In the genomic region with DNA sequence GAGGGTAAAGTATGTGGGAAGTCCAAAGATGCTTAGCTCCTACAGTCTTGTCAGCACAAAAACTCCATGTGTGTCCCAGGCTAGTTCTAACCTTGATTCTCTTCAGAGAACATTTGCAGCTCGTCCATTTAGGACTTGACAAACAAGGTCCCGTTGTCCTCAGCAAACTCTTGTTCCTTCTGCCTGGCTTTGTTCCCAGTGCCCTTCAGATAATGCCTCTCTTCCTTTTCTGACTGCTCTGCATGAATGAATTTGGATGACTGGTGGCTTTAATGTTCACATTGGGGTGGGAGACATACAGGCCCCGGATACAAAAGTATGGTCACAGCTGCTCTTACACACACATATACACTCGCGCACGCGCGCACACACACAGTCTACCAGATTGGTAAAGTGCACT, we compare ENCODE assay signal across 14 mouse cellular contexts. TPM values are rescaled to one million over a fixed set of nuclear protein-coding genes. Genes with fewer than 3 reads are reported as not detected.
DNase-seq lines count a peak whose midpoint lies in the region; ATAC-seq and TF ChIP-seq lines count a peak whose summit lies in the region.
"Had no signal": no experiment of that assay in that cellular context is flagged by ENCODE, and none has a peak within 500 bp of the region (broad histone marks: within the 10 kb centered on the region; RNA-seq: fewer than 3 reads in every experiment).

No protein-coding gene starts in this region.

- no peak overlapping the region for H3K4me2 ChIP-seq in lung, embryonic 14.5 days
- H3K4me2 ChIP-seq in heart, embryonic 14.5 days (ENCODE audit: low read length), result no peak overlapping the region
- H3K4me2 ChIP-seq: limb, embryonic 13.5 days had no signal

- DNase-seq in heart, adult 8-10 months (ENCODE audit: low spot score), result peak; percentile 64
- no peak for DNase-seq in heart, postnatal 25 days (ENCODE audit: low spot score)
- peak; percentile 52 for DNase-seq in lung, embryonic 14.5 days
- no peak for DNase-seq in lung, postnatal 10 days
- DNase-seq in adrenal gland, adult 2 months, result peak; percentile 84
- DNase-seq in layer of hippocampus, postnatal 14 days (ENCODE audit: low spot score in 2 of 2), result no peak
- DNase-seq in layer of hippocampus, adult 2 months (ENCODE audit: low spot score in 2 of 2), result no peak
- DNase-seq: B cell, adult 2 months; cerebellum, postnatal 14 days; gastrocnemius, adult 2 months; right cerebral cortex, postnatal 4 days had no signal

- 72% methylated on average over 8 of the region's 8 CpGs for WGBS in lung, embryonic 14.5 days
- 63% methylated on average over 8 of the region's 8 CpGs for WGBS in heart, embryonic 14.5 days

- TF ChIP-seq CTCF in lung, embryonic 14.5 days (IDR thresholded peaks at IDR 0.05; ENCODE audit: low read depth), result no peak
- no peak for TF ChIP-seq CTCF in layer of hippocampus, adult 2 months (conservative IDR thresholded peaks at IDR 0.05)

- no peaks in the 10 kb centered on the region for H3K27me3 ChIP-seq in lung, embryonic 14.5 days (ENCODE audit: insufficient read depth, low read length)
- no peaks in the 10 kb centered on the region for H3K27me3 ChIP-seq in heart, embryonic 14.5 days (ENCODE audit: control insufficient read depth, insufficient read depth, low read length)
- H3K27me3 ChIP-seq: limb, embryonic 13.5 days had no signal

- H3K9ac ChIP-seq in lung, embryonic 14.5 days, result no peak overlapping the region
- H3K9ac ChIP-seq in heart, embryonic 14.5 days (ENCODE audit: low read length), result no peak overlapping the region
- H3K9ac ChIP-seq: limb, embryonic 13.5 days had no signal

- peaks cover 2% of the 10 kb centered on the region; the same call in 1 of the 2 replicates for H3K4me1 ChIP-seq in lung, embryonic 14.5 days (ENCODE audit: insufficient read depth)
- H3K4me1 ChIP-seq in heart, embryonic 14.5 days (ENCODE audit: control insufficient read depth in 2 of 2, insufficient read depth in 2 of 2, low read length in 2 of 2), result peaks cover 9 to 18% of the 10 kb centered on the region in 2 experiments; a peak in 3 of 4 replicates
- H3K4me1 ChIP-seq: limb, embryonic 13.5 days had no signal

- ATAC-seq in lung, embryonic 14.5 days (ENCODE audit: insufficient read depth), result no peak
- ATAC-seq in heart, embryonic 14.5 days (ENCODE audit: insufficient number of reproducible peaks, insufficient read depth, low FRiP score, low read depth), result no peak

- H3K27ac ChIP-seq in lung, embryonic 14.5 days (ENCODE audit: low read depth), result peak overlapping the region; percentile 40; the same call in 1 of the 2 replicates
- peak overlapping the region; percentile 58 to 75 for H3K27ac ChIP-seq in heart, embryonic 14.5 days (replicated peaks in 1 of 2; ENCODE audit: control insufficient read depth in 1 of 2, insufficient read depth in 1 of 2, low read depth in 2 of 2, low read length in 2 of 2)
- H3K27ac ChIP-seq in layer of hippocampus, adult 2 months, result no peak overlapping the region; the same call in 1 of the 2 replicates
- H3K27ac ChIP-seq: gastrocnemius, adult 2 months; limb, embryonic 13.5 days; macrophage had no signal

- no peaks in the 10 kb centered on the region for H3K9me3 ChIP-seq in lung, embryonic 14.5 days (ENCODE audit: low read depth, low read length)
- no peaks in the 10 kb centered on the region for H3K9me3 ChIP-seq in heart, embryonic 14.5 days (ENCODE audit: control insufficient read depth, low read length)
- H3K9me3 ChIP-seq: limb, embryonic 13.5 days had no signal

- peaks cover 74% of the 10 kb centered on the region for H3K36me3 ChIP-seq in lung, embryonic 14.5 days (ENCODE audit: insufficient read depth)
- peaks cover 84% of the 10 kb centered on the region for H3K36me3 ChIP-seq in heart, embryonic 14.5 days (ENCODE audit: control insufficient read depth, insufficient read depth, low read length)

- intact Hi-C loops in heart, postnatal 25 days (cut with DNase I), result no loop called here

- no peak overlapping the region for H3K4me3 ChIP-seq in lung, embryonic 14.5 days (ENCODE audit: low read depth, low read length)
- H3K4me3 ChIP-seq in heart, embryonic 14.5 days (ENCODE audit: control insufficient read depth in 1 of 2, insufficient read depth in 1 of 2, low read depth in 1 of 2, low read length in 2 of 2), result no peak overlapping the region
- H3K4me3 ChIP-seq in layer of hippocampus, adult 2 months, result no peak overlapping the region
- H3K4me3 ChIP-seq: gastrocnemius, adult 2 months; limb, embryonic 13.5 days had no signal

RNA-seq across cellular contexts. Expression of a gene that starts 59.1 kb away (rescaled TPM):
- total RNA-seq in heart, adult 8-10 months (2022), result 10 to 100 TPM; 36.3 to 44.8 (median 42.9) TPM
- 10 to 100 TPM; 41.8 to 41.9 TPM for total RNA-seq in heart, postnatal 25 days (2021)
- polyA plus RNA-seq in lung, embryonic 14.5 days (2014; fragmentation: Nextera tagmentation; extraction: Ambion mirVana), result 158 and 182 TPM in 2 replicates
- total RNA-seq in adrenal gland, adult 2 months (2021), result 100 to 1,000 TPM; 138 to 209 TPM
- 3.9 and 5.6 TPM in 2 replicates for polyA plus RNA-seq in adrenal gland, adult 2 months (2012; rRNA removed)
- polyA plus RNA-seq in heart, embryonic 14.5 days (2014; fragmentation: Nextera tagmentation; extraction: Ambion mirVana), result 82.9 and 90.1 TPM in 2 replicates
- total RNA-seq in layer of hippocampus, postnatal 14 days (2021), result 10 to 100 TPM; 81.9 to 82.1 TPM
- 10 to 100 TPM; 86.8 to 92.0 TPM for total RNA-seq in layer of hippocampus, adult 2 months (2021)

Comparison
In these comparisons a context has a peak if more than half of its experiments do, and no peak if none do; other contexts are left out.
1. DNase-seq: peak in heart, adult 8-10 months (single experiment), lung, embryonic 14.5 days (single experiment) and adrenal gland, adult 2 months (single experiment); none in heart, postnatal 25 days (single experiment), lung, postnatal 10 days (single experiment), layer of hippocampus, postnatal 14 days (0 of 2) and layer of hippocampus, adult 2 months (0 of 2).